10 mouse cellular contexts compared by ENCODE assay signal in the genomic region with DNA sequence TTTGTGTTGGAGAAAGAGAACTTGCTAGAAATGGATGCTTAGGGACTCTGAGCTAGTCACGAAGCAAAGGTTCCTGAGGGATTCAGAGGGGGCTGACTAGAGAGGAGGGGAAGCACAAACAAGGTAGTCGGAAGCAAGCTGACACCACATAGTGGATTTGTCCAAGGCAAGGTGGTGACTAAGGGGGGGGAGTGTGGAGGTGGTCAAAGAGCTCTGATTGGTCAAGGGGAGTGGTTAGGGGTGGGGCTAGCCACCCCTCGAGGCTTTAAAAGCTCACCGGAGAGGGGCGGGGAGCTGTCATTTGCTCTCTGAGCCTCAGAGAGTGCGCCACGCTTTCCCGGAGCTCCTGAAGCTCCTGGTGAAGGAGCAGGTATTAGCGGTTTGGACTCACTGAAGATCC. TPM values are rescaled to one million over a fixed set of nuclear protein-coding genes. Genes with fewer than 3 reads are reported as not detected.
A peak's percentile ranks its signal among the peaks of the same experiment; 100 is the strongest.
DNase-seq lines count a peak whose midpoint lies in the region; ATAC-seq and TF ChIP-seq lines count a peak whose summit lies in the region.
"Had no signal": no experiment of that assay in that cellular context is flagged by ENCODE, and none has a peak within 500 bp of the region (broad histone marks: within the 10 kb centered on the region; RNA-seq: fewer than 3 reads in every experiment).

Gene Gpr50 (plus strand): TSS at position 294 of the 400 bp plus-strand sequence.

- TF ChIP-seq POLR2A in kidney, adult 2 months (IDR thresholded peaks at IDR 0.05; ENCODE audit: low read depth, low read length), result no peak

- H3K27ac ChIP-seq in kidney, adult 2 months (ENCODE audit: insufficient read depth, low read depth, low read length), result no peak within 1 kb of the TSS
- H3K27ac ChIP-seq in hindbrain, embryonic 16.5 days (ENCODE audit: low read depth, low read length), result no peak within 1 kb of the TSS
- no peak within 1 kb of the TSS for H3K27ac ChIP-seq in midbrain, postnatal 0 days (ENCODE audit: low read depth, low read length)

- peak within 1 kb of the TSS; percentile 81 for H3K4me2 ChIP-seq in hindbrain, embryonic 16.5 days (ENCODE audit: low read length)
- H3K4me2 ChIP-seq in midbrain, postnatal 0 days (ENCODE audit: low read depth, low read length, poor library complexity, severe bottlenecking), result peak within 1 kb of the TSS; percentile 60

- DNase-seq in kidney, adult 2 months, result no peak
- no peak for DNase-seq in kidney, adult 11 months
- DNase-seq in embryo, embryonic 10 days (ENCODE audit: low spot score), result peak; percentile 18
- no peak for DNase-seq in midbrain, postnatal 0 days (ENCODE audit: low spot score)
- no peak for DNase-seq in layer of hippocampus, postnatal 25 days (ENCODE audit: extremely low spot score in 1 of 2, low spot score in 1 of 2)
- DNase-seq in cerebellum, postnatal 25 days, result no peak
- no peak for DNase-seq in gastrocnemius, postnatal 25 days
- DNase-seq: lung, adult 18-20 months; thymus, adult 18-20 months had no signal

- peak within 1 kb of the TSS; percentile 8; the same call in 1 of the 2 replicates for H3K4me3 ChIP-seq in kidney, adult 2 months (ENCODE audit: insufficient read depth, low read depth, low read length)
- peak within 1 kb of the TSS; percentile 50 for H3K4me3 ChIP-seq in hindbrain, embryonic 16.5 days (ENCODE audit: low read length)
- peak within 1 kb of the TSS; percentile 42 for H3K4me3 ChIP-seq in midbrain, postnatal 0 days (ENCODE audit: low read depth, low read length)

- 0 out of 2 replicates have a peak, but pooled peaks have one; percentile 30 for ATAC-seq in hindbrain, embryonic 16.5 days
- ATAC-seq in midbrain, postnatal 0 days (ENCODE audit: low FRiP score), result no peak

- no peaks in the 10 kb centered on the region; the same call in none of the 2 replicates for H3K27me3 ChIP-seq in kidney, adult 2 months (replicated peaks; ENCODE audit: control insufficient read depth, insufficient read depth, low read length)
- H3K27me3 ChIP-seq in hindbrain, embryonic 16.5 days (replicated peaks; ENCODE audit: control insufficient read depth, insufficient read depth, low read length), result peaks cover 10% of the 10 kb centered on the region
- H3K27me3 ChIP-seq in midbrain, postnatal 0 days (ENCODE audit: insufficient read depth, low read length), result peaks cover 22% of the 10 kb centered on the region; the same call in 1 of the 2 replicates

- 10% methylated on average over 9 of the region's 9 CpGs for WGBS in kidney, adult 2 months
- WGBS in hindbrain, embryonic 16.5 days, result 19% methylated on average over 8 of the region's 9 CpGs
- 14% methylated on average over 9 of the region's 9 CpGs for WGBS in midbrain, postnatal 0 days

- H3K9me3 ChIP-seq in hindbrain, embryonic 16.5 days (ENCODE audit: control insufficient read depth, low read length), result peaks cover 10% of the 10 kb centered on the region
- H3K9me3 ChIP-seq in midbrain, postnatal 0 days (ENCODE audit: low read length), result peaks cover 4% of the 10 kb centered on the region; the same call in 1 of the 2 replicates

- no peak for TF ChIP-seq CTCF in kidney, adult 2 months (conservative IDR thresholded peaks at IDR 0.05; ENCODE audit: insufficient read depth, insufficient read length, low read depth, low read length)
- TF ChIP-seq CTCF in midbrain, postnatal 0 days (IDR thresholded peaks at IDR 0.05), result no peak

- no peaks in the 10 kb centered on the region for H3K36me3 ChIP-seq in kidney, adult 2 months (ENCODE audit: control insufficient read depth, insufficient read depth, low read length)
- no peaks in the 10 kb centered on the region for H3K36me3 ChIP-seq in hindbrain, embryonic 16.5 days (ENCODE audit: control insufficient read depth, insufficient read depth, low read length)
- H3K36me3 ChIP-seq in midbrain, postnatal 0 days (ENCODE audit: insufficient read depth, low read length), result no peaks in the 10 kb centered on the region

- peak within 1 kb of the TSS; percentile 45 for H3K9ac ChIP-seq in hindbrain, embryonic 16.5 days (ENCODE audit: low read depth, low read length)
- H3K9ac ChIP-seq in midbrain, postnatal 0 days (replicated peaks; ENCODE audit: low read length, poor library complexity, severe bottlenecking), result no peak within 1 kb of the TSS

- no peaks in the 10 kb centered on the region for H3K4me1 ChIP-seq in kidney, adult 2 months (ENCODE audit: control insufficient read depth, insufficient read depth, low read length)
- peaks cover 2% of the 10 kb centered on the region; the same call in 1 of the 2 replicates for H3K4me1 ChIP-seq in hindbrain, embryonic 16.5 days (ENCODE audit: control insufficient read depth, insufficient read depth, low read depth, low read length)
- H3K4me1 ChIP-seq in midbrain, postnatal 0 days (ENCODE audit: insufficient read depth, low read length), result no peaks in the 10 kb centered on the region

RNA-seq across cellular contexts. Expression of gene Gpr50, which starts in this region (rescaled TPM):
- polyA plus RNA-seq in kidney, adult 2 months (2012; rRNA removed), result not detected in 2 replicates
- 2.3 and 2.5 TPM in 2 replicates for polyA plus RNA-seq in hindbrain, embryonic 16.5 days (2015; fragmentation: Nextera tagmentation; extraction: Ambion mirVana)
- 2.2 and 3.1 TPM in 2 replicates for total RNA-seq in midbrain, postnatal 0 days (2014; rRNA removed)
- polyA plus RNA-seq in midbrain, postnatal 0 days (2015; fragmentation: Nextera tagmentation; extraction: Ambion mirVana), result 4.5 and 5.5 TPM in 2 replicates
- total RNA-seq in layer of hippocampus, postnatal 25 days (2021), result not detected
- total RNA-seq in gastrocnemius, postnatal 25 days (2021), result 1 to 10 TPM in 1 of 2 experiments, under 1 TPM in 1; 0.41 to 1.0 TPM
